Mouse (Mus musculus) lung, postnatal 4 days (tissue): ENCODE measurements at regions not wholly inside any gene's neighbourhood (a gene's known extent, or its start where the extent isn't known, plus 50 kb on each side); places are given as distances from the start of the nearest gene placed in this dataset.
"Not testable (repeated sequence)": the region's sequence is repeated elsewhere in the genome, so short reads cannot be mapped to it uniquely, and the experiment has no call there.

Experiments
- DNase-seq, 2 experiments: peaks; one replicate each; pipeline ENCODE4 v3.0.0; 2021

DNA sequence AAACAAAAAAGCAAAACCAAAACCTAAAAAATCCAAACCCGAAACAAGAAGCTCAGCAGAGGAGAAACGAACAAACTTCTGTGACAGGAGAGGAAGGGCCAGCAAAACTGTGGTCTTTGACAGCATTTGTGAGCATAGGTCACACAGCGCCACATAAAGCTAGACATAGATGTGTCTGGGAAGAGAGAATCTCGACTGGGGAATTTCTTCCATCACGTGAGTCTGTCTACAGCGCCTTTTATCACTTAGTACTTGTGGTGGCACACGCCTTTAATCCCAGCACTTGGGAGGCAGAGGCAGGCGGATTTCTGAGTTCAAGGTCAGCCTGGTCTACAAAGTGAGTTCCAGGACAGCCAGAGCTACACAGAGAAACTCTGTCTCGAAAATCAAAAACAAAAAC is 250.2 kb upstream of the Tgfbr2 start:
- DNase-seq: not testable (repeated sequence)

GRCm38 (mm10) chr9:116415021-116415420 is 239.9 kb upstream of the Tgfbr2 start:
- no peak for DNase-seq

- DNase-seq: no peak
Observed at GRCm38 (mm10) chr9:116411067-116411466, 235.9 kb upstream of the Tgfbr2 start.

- DNase-seq: no peak
Observed at GRCm38 (mm10) chr9:116410461-116410860, 235.3 kb upstream of the Tgfbr2 start.

- DNase-seq: no peak
Observed at GRCm38 (mm10) chr9:116408116-116408515, 233.0 kb upstream of the Tgfbr2 start.

DNA sequence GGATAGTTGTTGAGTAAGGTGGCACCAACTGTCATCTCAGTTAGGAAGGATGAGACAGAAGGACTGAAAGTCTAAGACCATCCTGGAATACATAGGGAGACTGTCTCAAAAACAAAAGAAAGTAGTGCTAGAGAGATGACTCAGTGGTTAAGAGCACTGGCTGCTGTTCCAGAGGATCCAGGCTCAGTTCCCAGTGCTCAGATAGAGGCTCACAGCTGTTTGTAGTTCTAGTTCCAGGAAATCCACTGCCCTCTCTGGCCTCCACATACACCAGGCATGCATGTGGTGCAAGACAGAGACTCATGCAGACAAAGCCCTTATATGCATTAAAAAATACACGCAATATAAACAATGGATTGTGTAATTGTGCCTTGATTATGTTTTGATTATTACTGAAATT is 229.9 kb upstream of the Tgfbr2 start:
- no peak for DNase-seq

DNA sequence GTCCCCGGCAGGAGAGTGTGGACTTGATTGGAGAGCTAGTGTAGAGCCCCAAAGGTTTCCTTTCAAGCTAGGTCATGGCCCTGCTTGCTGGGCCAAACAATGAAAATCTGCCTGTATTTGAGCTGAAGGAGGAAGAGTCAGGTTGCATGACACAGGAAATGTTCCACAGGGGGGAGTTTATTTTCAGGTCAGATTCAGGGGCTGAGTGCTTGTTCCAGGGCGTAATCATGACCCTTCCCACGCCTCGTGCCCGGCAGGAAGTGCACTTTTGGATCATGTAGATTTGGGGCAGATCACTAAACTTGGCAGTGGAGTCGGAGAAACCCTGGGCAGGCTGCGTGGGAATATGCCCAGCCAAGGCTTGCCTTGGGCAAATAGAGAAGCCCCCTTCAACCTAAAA is 226.7 kb upstream of the Tgfbr2 start:
- no peak for DNase-seq

DNA sequence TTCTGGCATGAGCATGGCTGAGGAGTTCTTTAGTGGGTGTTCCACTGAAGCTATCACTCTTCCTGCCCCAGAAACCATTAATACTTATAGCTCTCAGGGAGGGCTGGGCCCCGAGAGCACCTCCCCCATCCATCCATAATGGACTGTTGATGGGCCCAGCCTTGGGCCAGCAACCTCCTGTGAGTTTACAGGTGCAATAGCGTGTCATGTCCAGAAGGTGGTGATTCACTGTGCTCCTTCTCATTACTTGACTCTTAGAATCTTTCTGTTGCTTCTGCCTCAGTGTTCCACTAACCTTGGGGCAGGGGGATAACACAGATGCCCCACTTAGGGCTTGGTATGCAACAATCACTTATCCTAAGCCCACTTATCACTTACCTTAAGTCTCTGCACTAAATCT is 225.1 kb upstream of the Tgfbr2 start:
- no peak for DNase-seq

- DNase-seq: no peak
Observed at GRCm38 (mm10) chr9:116399296-116399695, 224.1 kb upstream of the Tgfbr2 start.

DNA sequence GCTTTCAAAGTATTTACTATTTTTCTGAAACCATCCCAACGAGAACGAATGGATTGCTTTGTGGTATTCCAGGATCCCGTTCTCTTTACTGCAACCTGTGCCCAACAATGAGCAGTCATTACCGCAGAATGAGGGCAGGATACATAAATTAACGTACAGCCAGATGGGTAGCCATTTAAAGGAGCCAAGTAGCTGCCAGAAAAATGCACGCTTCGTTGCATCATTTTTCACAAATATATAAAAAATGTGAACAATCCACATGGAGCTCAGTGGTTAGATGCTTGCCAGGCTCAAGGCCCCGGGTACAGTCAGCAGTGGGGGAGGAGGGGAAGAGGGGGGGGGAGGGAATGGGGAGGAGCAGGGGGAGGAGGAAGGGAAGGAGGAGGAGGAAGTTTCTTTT is 217.1 kb upstream of the Tgfbr2 start:
- no peak for DNase-seq

DNA sequence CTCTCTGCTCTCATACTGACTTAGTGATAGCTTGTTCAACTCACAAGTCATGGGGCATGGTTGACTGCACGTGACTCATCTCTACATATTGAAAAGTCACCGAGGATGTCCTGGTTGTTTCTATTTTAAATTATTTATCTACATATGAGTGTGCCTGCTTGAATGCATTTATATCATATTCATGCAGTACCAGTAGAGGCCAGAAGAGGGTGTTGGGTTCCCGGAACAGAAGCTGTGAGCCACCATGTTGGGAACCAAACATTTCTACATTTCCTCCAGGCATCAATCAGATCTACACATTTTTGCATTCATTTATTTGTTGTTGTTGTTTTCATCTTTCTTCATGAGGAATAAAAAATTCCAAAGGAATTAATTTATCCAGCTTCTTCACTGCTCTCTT is 214.6 kb upstream of the Tgfbr2 start:
- DNase-seq: no peak

DNA sequence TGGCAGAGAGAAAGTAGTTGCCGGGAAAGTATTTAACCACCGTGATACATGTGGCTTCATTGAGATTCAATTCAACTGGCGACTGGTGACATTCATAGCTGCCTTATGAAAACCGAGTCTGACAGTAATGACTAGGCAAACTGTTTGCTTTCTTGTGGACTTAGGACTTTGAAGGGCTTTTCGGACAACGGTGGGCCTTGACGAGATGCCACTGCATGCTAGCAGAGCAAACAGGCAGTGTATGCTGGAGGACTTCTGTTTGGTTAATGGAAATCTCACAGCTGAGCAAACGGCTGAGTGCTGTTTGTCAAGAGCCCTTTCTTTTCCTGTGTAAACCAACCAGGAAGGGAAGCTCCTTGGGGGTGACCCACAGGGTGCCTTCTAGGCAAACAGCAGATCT is 213.7 kb upstream of the Tgfbr2 start:
- DNase-seq: no peak

- DNase-seq: no peak
Observed at GRCm38 (mm10) chr9:116388025-116388424, 212.9 kb upstream of the Tgfbr2 start.

- peak; percentile 90 to 91 for DNase-seq
Observed at GRCm38 (mm10) chr9:116384176-116385076, 209.3 kb upstream of the Tgfbr2 start.

- DNase-seq: peak; percentile 59 to 66
Observed at GRCm38 (mm10) chr9:116383411-116384101, 208.4 kb upstream of the Tgfbr2 start.

DNA sequence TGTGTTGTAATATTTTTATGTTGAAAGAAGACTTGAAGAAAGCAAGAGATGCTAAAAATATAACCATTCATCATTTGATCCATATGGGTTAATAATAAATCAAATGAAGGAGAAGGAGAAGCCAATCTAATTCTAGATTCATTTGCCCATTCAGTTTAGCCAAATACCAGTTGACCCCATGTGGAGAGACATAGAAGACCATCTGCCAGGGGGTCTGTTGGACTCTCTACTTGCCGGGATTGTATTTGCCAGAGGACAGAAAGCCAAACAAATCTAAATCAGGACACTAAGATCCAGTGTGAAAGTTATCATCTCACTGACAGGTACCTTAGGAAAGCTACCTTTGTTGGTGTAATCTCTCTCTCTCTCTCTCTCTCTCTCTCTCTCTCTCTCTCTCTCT is 202.5 kb upstream of the Tgfbr2 start:
- DNase-seq: no peak

- peak; percentile 80 to 86 for DNase-seq
Observed at GRCm38 (mm10) chr9:116375658-116376357, 200.6 kb upstream of the Tgfbr2 start.

DNA sequence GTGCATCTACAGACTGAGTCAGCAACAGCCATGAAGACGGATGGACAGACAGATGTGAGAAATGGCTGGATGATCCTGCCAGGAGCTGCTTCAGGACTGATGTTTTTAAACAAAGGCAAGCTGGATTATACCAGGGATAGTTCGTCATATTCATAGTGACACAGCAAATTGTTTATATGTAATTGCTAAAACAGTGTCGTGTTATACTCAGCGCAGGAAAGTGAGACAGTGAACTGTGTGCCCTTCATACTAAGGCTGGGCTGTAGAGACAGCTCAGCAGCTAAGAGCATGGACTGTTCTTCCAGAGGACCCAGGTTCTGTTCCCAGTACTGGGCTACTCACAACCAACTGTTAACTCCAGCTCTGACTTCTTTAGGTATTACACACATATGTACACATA is 199.2 kb upstream of the Tgfbr2 start:
- no peak for DNase-seq

DNA sequence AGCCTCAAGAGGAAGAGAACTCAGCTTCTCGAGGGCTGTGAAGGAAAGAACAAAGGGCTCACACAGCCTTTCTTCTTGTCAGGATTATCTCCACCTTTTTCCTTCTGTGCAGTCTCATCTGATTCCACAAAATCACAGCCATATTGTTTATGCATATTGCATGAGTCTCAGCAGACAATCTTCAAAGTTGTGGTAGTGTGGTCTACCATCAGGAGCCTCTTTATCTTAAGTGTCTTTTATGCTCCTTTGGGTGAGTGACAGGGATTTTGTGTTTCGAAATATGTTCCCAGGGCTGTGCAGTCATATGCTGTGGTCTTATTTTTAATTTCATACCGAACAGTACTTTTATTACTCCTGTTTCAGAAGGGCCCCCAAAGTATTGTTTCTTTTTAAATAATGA is 198.2 kb upstream of the Tgfbr2 start:
- no peak for DNase-seq

DNA sequence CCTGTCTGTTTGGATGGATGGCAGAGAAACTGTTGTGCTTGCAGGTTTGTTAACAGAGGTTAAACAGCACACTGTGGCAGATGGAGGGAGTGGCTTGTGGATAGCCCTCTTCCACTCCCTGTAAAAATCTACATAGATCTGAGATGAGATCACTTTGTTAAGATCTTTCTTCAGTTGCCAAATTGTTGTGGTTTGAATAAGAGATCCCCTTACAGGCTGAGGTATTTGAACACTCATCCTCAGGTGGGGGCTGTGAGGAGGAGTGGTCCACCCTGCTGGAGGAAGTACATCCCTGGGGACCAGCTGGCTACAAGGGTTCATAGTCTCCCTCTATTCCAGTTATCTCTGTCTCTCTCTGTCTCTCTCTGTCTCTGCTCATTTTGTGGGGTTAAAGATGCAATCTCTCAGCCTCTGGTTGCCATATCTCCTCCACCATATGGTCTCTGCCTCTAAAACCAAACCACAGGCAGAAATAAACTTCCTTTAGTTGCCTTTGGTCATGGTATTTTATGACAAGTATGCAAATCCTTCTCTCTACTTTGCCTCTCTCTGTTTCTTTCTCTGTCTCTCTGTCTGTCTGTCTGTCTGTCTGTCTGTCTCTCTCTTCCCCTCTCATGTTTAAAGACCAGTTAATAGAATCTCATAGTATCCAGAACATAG is 194.0 kb upstream of the Tgfbr2 start:
- DNase-seq: no peak

DNA sequence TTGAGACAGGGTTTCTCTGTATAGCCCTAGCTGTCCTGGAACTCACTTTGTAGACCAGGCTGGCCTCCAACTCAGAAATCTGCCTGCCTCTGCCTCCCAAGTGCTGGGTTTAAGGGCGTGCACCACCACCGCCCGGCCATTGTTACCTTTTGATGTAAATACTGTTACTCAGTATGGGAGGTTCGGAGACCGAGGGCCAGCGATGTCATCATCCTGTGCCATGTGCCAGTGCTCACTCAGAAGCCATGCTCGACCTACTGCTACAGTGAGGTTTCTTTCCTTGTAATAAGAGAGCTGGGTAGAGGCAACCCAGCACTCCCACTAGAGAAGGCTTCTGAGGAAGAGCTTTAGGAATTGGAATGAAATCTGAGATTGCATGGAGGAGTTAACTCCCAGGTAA is 191.6 kb upstream of the Tgfbr2 start:
- no peak for DNase-seq

DNA sequence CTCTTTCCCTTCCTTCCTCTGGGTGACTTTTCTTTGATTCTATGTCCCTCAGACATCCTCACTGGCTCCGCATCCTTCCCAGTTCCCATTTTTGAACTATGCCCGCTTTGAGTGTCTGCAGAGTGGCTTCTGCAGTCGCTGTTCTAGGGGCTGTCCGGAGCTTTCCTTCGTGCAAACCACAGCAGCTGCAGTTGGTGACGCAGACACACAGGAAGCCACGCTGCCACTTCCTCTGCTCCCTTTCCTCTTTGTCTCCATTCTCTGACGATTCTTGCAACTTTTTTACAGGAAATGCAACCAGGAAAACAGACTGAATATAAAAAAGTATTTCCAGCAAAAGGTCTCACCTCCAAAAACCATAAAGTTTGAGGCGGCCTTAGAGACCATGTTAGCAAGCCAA is 191.0 kb upstream of the Tgfbr2 start:
- DNase-seq: peak; percentile 48 to 54

- DNase-seq: no peak
Observed at GRCm38 (mm10) chr9:116365701-116366100, 190.5 kb upstream of the Tgfbr2 start.
